Mouse (Mus musculus) spleen, adult 2 months (tissue): Measurements from ENCODE around the gene Trmt1.

Experiments
- CTCF ChIP-seq: fragments of 200-500 bp; IDR thresholded peaks from 2 replicates; pipeline ENCODE4 v1.5.1; 2011; ENCODE audit warnings: mild to moderate bottlenecking, inconsistent platforms; ENCODE audit not compliant: insufficient read depth, insufficient read length, insufficient replicate concordance; ENCODE audit errors: extremely low read depth
- POLR2A ChIP-seq: fragments of 200-500 bp; IDR thresholded peaks from 2 replicates; pipeline ENCODE4 v1.6.1; 2011; ENCODE audit warnings: low read depth, low read length, inconsistent platforms

GRCm38 (mm10) chr8:84743517-84744420 is 57.7 kb downstream of the Trmt1 start:
- TF ChIP-seq CTCF, result no peak
- no peak for TF ChIP-seq POLR2A
